Mouse (Mus musculus) T-helper 2 cell (primary cell): Measurements from ENCODE around the gene Phf14.
"Not testable (repeated sequence)": the region's sequence is repeated elsewhere in the genome, so short reads cannot be mapped to it uniquely, and the experiment has no call there.

Experiments
- in situ Hi-C: fragments of 300-600 bp; cut with MboI, MseI; formaldehyde crosslinking; loops from one replicate; pipeline ENCODE4 v1.15.1; 2025; ENCODE audit warnings: high pct_unique_total_duplicates

Phf14 gene

DNA sequence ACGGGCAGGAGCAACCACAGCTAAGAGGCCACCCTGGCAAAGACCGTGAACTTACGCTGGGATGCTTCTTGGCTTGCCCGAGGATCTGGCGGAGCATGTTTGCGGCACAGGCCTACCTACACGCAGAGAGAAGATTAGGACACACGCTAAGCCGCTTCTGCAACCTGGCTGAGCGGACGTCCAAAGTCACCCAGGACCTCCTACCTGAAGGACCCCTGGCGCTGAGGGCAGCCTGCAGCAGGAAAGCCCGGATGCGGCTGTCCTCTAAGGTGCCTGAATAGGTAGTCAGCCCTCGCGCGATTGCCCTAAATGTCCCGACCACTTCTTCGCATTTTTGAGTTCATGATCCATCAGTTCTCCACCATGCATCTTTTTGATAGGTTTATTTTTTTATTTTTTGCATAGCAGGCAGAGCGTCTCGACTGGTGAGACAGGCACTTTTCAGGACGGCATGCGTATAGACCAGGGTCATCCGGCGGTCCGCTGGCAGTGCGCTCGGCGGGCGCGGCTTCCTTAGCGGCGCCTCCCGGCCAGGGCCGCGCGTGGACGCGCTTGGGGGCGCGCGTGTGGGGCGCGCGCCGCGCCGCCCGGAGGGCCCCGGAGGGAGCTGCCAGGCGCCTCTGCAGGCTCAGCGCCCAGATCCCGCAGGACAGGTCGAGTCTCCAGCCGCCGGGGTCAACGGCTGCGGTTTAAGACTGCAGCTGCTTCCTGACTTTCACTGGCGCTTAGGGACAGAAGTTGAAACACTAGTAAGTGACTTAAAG, at the start of gene Phf14, which contains the start of gene Ndufa4:
Gene Phf14, plus strand, starts transcription at position 541 of the 764 bp plus-strand sequence.
Gene Ndufa4, minus strand, starts transcription at position 229 of the 764 bp plus-strand sequence.
- in situ Hi-C loops: no loop called here

DNA sequence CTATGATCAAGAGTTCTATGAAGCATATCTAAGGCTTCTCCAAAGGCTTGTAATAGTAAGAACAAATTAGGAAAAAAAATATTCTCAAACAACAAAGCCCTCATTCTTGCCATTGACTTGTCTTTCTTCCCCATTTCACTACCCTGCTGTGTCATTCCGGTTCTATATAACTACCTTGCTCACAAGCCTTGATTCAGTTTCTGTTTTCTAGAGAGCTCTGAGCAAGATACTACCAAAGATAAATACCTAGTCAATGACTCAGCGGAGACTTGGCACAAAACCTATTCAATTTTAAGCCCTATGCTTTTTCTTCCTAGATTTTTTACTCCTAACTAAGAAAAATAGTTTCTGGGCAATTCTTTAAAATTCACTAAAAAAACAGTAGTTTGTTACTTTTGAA, 32.2 kb upstream of the Phf14 start:
- in situ Hi-C loops: not testable (repeated sequence)

- in situ Hi-C loops: no loop called here
Observed at GRCm38 (mm10) chr6:11900809-11901310, 6.7 kb upstream of the Phf14 start.

DNA sequence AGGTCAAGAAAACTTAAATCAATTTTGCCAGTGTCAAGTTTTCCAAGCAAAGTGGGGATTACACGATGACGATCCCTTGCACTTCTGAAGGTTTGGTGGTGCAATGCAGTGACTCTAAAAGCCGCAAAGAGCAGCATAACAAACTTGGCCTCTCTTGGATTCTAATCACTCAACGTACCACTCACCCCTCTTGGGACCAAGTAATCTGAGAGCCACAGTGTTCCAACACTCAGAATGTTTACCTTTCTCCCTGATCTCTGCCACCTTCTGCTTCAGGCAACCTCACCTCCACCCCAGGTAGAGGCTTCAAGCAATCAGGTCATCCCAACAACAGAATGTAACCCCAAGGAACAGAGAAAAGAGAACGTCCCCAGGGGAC, 730 bp upstream of the Phf14 start:
- in situ Hi-C loops: no loop called here

DNA sequence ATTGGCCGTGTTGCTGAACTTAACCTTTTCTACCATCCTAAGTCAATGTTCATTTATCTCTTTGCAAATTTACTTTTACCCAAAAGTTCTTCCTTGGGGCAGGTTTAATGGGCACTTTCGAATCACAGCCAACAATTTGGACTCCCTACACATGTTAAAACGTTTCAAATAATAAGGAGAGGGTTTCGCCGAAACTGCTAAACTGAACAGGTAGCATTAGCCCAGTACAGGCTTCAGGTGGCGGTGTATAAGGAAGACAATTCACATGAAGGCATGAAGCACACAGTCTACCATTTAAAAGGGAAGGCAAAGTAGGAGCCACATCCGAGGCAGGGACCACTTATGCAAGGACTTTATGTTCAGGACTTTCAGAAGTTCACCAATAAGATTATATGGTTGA, 561 bp downstream of the Phf14 start:
- in situ Hi-C loops: no loop called here

DNA sequence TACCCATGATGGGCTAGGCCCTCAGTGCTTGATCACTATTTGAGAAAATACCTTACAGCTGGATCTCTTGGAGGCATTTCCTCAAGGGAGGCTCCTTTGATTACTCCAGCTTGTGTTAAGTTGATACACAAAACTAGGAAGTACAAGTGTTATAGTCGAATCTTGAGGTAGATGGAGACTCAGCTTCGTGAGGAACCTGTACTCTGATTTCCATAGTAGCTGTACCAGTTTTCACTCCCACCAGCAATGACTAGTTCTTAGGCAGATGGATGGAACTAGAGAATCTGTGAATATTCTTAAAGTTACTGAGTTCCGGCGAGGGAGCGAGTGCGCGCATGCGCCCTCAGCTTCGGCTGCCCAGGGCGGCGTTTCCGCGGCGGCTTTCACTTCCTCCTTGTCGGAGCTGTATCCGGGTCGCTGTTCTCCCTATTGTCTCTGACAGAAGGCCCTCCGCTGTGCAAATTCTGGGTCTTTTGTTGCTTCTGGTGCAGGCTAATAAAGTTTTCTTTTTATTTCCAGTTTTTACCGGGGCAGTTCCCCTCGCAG, 18.0 kb downstream of the Phf14 start:
- in situ Hi-C loops: no loop called here

GRCm38 (mm10) chr6:11926082-11926595, 18.5 kb downstream of the Phf14 start:
- in situ Hi-C loops: no loop called here

DNA sequence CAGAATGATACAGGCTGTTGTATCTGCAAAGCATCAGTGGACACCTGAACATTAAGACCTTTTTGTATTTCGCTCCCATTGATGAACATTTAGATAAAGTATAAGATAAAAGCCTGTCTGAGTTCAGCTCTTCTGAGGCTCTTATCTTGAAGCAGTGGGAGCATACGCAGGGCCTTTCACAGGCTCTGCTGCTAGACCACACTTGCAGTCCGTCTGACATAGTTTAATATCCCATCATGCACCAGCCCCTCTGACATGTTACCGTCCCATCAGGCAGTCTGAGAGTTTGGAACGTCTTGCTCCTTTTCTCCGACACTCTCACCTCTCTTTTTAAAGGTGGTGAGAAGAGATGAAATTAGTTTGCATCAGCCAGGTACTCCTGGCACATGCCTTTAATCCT, 19.9 kb downstream of the Phf14 start:
- in situ Hi-C loops: no loop called here

DNA sequence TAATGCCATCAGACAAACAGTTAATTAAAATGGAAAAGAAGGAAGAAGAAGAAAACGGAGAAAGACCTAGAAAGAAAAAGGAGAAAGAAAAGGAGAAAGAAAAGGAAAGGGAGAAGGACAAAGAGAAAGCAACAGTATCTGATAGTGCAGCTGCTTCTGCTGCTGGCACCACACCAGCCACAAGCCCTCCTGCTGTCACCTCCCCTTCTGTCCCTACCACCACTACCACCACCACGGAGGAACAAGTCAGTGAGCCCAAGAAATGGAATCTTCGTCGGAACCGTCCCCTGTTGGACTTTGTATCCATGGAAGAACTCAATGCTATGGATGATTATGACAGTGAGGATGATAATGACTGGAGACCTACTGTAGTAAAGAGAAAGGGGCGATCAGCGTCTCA, 25.8 kb downstream of the Phf14 start:
- in situ Hi-C loops: no loop called here

DNA sequence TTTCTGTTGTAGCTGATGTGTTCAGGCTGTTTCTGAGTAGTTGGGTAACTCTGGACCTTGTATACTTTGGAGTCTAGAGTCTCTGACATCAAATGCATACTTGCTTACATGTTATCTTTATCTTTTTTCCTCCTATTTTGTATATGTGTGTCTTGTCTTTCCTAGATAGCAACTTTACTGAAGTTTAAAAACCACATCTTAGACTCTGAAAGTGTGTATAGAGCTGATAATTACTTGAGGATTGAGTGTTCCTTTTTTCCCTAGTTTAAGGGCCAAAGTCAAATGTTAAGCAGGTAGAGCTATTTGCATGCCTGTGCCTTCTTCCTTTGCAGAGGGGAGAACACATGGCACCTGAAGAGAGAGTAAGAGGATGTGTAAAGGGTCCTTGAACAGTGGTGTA, 33.3 kb downstream of the Phf14 start:
- in situ Hi-C loops: no loop called here

DNA sequence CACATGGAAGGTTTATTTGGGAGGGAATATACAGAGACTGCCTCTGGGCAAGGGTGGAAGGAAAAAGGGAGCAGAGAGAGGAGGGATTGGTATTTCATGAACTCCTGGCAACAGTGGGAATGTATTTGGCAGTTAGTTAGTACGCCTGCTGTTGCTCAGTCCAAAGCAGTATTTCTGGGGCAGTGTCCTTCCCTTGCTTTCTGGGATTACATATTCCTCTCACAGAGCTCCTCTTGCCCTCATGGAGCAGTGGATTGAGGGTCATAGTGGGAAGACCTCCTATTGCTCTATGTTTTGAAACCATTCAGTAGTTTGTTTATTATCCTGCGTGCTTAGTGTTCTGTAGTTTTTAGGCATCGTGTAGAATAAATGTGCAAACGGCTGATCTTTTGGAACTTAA, 34.5 kb downstream of the Phf14 start:
- in situ Hi-C loops: no loop called here

- in situ Hi-C loops: no loop called here
Observed at GRCm38 (mm10) chr6:11948100-11948499, 40.5 kb downstream of the Phf14 start.

GRCm38 (mm10) chr6:11960172-11960571, 52.6 kb downstream of the Phf14 start:
- in situ Hi-C loops: no loop called here

GRCm38 (mm10) chr6:11993782-11994181, 86.2 kb downstream of the Phf14 start:
- in situ Hi-C loops: loop anchor here (5.0 kb wide), 1 partner anchor 76 kb away; no protein-coding TSS in a partner anchor

DNA sequence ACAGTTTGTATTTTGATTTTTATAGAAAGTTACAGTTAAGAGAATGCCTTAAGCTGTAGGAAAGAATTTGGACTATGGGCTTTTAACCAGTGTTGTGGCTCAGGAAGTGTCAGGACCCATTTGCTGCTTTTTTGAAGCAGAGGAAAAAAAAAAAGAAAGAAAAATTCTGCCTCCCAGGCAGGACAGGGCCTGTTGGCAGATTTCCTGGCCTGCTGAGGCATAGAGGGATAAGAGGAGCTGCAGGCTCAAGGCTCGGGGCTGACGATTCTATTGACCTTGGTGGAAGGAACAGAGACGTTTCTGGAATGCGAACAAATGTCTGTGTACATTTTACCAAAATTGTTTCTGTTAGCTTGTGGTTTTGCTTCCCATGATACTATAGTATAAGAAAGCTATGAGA, 91.0 kb downstream of the Phf14 start:
- in situ Hi-C loops: no loop called here

DNA sequence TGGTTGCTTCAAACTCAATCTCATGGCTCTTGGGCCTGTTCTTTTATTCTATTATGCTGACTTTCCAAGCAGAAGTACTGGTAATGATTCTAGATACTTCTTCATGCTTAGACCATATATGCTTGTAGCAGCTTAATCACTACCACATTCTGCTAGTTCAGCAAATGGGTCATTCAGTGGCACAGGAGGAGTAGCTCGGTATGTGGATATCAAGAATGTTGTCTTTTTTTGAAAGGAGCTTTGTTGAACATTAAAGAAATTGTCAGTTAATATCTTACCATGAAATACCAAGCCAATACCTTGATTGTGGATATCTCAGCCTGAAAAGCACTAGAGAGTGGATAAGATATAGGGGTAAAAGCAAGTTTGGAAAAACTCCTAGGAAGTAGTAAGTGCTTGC, 91.9 kb downstream of the Phf14 start:
- in situ Hi-C loops: no loop called here

DNA sequence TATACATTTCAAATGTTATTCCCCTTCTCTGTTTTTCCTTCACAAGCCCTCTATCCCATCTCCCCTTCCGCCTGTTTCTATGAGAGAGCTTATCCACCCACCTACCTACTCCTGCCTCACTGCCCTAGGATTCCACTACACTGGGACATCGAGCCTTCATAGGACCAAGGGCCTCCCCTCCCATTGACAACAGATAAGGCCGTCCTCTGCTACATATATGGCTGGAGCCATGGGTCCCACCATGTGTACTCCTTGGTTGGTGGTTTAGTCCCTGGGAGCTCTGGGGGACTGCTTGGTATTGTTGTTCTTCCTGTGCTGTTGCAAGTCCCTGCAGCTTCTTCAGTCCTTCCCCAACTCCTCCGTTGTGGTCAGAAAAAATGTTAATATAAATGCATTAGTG, 97.8 kb downstream of the Phf14 start:
- in situ Hi-C loops: no loop called here

DNA sequence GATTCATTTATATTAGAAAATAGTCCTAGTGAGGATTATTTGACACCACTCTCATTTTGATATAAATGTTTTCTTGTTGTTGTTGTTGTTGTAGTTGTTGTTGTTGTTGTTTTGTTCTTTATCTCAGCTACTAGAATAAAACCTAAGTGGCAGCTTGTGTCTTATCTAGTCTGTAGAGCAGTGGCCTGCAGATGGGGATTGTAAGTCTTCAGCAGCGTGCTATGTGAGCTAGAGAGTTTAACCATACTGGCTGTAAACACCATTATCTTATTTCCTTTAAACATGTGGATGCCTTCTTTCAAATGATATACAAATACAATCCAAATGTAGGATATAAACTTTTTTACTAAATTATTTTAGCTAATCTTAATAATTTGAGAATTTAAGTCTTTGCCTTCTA, 98.4 kb downstream of the Phf14 start:
- in situ Hi-C loops: no loop called here

- in situ Hi-C loops: no loop called here
Observed at GRCm38 (mm10) chr6:12012103-12012502, 104.5 kb downstream of the Phf14 start.

DNA sequence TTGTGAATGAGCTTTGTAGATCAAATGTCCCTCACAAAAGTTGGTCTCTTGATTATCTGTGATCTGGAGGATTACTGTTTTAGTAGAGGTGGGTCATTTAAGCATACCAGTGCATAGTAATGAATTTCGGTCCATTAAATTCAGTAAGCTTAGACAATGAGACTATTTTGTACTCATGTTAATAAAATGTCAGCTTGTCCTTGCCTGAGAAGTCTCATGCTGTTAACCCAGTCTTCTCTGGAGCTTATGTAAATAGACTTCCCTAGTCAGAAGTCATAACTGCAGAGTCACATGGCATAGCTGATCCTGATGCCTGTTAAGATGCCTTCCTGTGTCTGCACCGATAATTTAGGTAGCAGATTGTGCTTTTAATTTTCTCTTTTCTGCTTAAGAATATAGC, 106.4 kb downstream of the Phf14 start:
- in situ Hi-C loops: no loop called here

DNA sequence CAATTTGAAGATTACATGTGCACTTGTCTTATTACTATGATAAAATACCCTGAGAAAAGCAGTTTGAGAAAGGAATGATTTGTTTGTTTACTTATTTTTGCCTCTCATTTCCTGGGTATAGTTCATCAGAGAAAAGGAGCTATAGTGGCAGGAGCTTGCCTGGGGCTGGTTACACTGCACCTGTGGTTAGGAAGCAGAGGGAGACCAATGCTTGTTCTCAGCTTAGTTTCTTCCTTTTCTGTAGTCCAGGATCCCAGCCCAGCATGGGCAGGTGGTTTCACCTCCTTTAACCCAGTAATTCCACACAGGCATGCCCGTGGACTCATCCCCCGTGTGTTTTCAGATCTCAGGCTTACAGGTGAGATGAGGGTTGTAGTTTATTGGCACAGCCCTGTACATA, 107.1 kb downstream of the Phf14 start:
- in situ Hi-C loops: no loop called here

DNA sequence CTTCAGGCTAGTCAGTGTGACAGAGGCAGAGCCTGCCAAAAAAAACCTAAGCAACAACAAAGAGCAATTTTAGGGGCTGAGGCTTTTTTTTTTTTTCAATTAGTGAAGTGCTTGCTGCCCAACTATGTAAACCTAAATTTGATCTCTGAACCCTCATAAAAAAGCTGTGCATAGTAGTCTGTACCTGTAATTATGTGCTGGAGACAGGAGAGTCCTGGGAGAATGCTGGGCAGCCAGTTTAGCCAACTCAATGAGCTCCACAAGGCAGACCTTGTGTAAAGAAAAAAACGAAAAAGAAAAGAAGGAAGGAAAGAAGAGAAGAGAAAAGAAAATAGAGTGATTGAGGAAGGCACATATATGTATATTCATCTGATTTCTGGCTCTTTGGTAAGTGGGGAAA, 112.1 kb downstream of the Phf14 start:
- in situ Hi-C loops: no loop called here

DNA sequence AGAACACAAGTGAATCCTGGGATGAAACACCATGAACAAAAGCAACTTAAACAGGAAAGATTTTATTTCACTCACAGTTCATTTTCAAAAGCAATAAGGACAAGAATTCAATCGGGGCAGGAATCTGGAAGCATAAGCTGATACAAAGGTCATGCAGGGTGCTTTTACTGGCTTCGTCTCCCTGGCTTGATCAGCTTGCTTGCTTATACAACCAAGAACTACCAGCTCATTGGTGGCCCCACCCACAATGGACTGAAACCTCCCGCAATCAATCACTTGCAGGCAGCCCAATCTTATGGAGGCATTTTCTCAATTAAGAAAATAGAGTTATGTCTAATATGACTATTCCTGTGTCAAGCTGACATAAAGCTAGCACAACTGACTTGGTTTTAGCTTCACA, 112.5 kb downstream of the Phf14 start:
- in situ Hi-C loops: no loop called here
